Mouse (Mus musculus) gastrocnemius, postnatal 14 days (tissue): ENCODE measurements around the gene Dnmbp. TPM values are rescaled to one million over a fixed set of nuclear protein-coding genes. Genes with fewer than 3 reads are reported as not detected.

Source experiments
- DNase-seq: peaks from one replicate; pipeline ENCODE4 v3.0.0; 2021; ENCODE audit warnings: mixed read lengths
- intact Hi-C: fragments of 180-260 bp; cut with DNase I; formaldehyde crosslinking; loops from one replicate; pipeline ENCODE4 v1.15.1; 2025; ENCODE audit warnings: low total_unique reads
- total RNA-seq, 2 experiments: library from RNA; stranded (reverse); gene quantifications; 2 replicates each; pipeline ENCODE4 v1.2.3; 2021

Gene Dnmbp
- total RNA-seq, 2 experiments from 2014 or later: 8.4 to 11.8 TPM

DNA sequence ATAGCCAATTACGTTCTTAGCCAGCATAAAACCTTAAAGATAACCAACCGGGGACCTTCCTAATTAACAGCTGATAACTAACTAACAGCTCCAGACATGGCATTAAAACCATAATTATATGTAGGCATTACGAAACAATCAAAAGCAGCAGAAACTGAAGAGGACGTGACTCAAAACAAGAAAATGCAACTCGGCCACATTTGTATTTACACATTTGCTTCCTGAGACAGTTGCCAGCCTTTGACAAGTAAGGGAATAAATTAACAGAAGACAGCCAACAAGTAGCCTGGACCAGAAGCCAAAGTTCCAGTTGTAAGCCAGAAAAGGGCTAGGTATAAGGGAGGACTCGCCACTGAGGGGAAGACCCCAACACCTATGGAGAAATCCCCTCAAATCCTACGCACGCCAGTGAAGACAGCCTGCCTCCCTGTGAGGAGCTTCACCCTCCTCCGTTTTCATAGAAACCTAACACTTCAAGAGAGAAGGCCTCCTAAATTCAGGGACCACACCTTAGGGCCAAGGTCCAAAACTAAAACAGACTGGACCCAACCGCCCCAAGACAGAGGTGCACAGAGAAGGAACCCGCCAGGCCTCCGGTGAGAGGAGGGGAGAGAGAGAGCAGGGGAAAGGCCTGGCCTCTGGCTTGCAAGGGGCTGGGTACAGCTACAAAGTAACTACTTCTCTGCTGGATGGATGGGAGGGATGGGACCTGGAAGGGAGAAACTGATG, 53.5 kb downstream of the Dnmbp start:
- intact Hi-C loops: no loop called here
- no peak for DNase-seq

DNA sequence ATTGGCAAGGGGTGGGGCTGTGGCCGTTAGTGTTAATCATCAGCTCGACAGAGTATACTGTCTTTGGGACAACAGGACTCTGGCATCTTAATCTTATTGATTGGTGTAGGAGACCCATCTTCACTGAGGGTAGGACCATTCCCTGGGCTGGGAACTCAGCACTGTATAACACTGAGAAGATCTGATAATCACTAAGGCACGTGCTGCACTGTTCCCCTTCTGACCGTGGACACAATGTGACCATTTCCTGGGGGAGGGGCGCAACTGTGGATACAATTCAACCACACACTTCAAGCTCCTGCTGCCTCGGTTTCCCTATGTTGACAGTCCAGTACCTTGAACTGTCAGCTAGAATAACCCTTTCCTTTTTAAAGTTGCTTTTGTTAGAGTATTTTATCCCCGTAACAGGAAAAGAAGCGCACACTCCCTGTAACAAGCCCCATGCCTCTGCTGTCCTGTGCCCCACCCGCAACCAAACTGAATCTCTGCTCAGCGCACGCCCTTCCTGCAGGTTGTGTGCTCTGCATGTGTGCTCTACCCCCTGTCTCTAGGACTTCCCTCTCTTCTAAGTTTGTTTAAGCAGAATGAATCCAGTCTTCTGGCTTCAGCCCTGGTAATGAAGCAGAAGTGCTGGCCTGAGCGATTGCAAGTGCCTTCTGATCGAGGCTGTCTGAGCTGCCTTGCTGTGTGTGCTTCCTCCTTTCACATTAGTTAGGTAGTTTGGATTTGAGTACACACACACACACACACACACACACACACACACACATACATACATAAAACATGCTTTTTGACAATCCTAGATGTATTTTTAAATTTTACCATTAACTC, 55.1 kb downstream of the Dnmbp start:
- intact Hi-C loops: no loop called here
- no peak for DNase-seq

DNA sequence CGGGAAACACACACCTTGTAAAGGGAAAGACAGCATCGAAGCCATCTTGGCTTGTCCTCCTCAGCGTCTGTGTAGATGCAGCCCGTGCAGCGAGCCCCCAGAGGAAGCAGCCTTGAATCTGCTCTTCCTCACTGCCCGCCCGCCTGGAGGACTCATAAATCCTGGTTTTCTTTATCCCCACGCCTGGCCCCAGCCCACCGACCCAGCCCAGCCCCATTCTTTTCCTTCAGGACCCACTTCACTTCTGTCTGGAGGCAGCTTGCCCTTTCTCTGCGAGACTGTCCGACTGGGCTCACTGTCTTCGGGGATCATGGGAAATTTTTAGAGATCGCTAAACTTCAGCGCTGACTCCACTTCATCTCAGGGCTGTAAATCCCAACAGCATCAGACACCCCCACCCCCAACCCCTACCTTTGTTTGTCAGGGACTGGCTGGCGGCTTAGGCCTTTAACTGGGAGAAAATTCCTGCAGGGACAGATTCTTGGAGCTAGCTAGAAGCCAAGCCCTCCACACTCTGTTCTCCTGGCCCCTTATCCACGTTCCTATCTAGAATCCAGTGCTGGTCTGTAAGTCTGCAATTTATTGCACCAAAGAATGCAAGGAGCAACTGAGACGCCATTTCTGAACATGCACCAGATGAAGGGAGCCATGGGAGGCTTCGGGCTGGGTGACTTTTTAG, 57.0 kb downstream of the Dnmbp start:
- DNase-seq: no peak
- intact Hi-C loops: no loop called here

DNA sequence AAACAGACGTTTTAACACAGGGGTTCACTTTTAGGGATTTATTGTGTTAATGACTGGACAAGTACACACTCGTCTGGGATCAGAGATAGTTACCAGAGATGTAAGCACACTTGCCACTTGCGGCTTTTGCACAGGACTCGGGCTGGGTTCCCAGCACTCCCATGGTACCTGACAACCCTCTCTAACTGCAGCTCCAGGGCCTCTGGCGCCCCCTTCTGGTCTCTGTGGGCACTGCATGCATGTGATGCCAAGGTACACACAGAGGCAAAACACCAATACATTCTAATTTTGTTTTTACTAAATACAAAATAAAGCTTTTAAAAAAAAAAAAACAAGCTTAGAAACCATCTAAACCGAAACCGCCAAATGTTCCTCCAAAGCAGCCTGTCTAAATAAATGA, 58.4 kb downstream of the Dnmbp start:
- intact Hi-C loops: no loop called here
- DNase-seq: no peak

DNA sequence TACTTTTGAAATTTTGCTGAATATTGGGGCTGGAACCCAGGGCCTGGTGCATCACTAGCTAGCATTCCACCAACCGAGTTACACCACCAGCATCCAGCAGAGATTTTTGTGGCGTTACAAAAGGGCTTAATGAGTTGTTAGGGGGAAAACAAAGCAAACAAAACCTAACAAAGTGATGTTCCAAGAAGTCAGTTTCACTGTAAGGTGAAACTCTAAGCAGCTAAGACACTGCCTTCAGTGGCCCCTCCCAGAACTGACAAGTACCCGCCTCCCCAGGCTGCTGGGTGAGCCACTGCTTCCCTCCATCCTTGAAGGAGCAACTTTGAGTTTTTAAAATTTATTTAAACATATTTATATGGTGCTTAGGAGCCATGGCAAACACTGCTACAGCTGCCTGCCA, 59.6 kb downstream of the Dnmbp start:
- no peak for DNase-seq
- intact Hi-C loops: no loop called here

DNA sequence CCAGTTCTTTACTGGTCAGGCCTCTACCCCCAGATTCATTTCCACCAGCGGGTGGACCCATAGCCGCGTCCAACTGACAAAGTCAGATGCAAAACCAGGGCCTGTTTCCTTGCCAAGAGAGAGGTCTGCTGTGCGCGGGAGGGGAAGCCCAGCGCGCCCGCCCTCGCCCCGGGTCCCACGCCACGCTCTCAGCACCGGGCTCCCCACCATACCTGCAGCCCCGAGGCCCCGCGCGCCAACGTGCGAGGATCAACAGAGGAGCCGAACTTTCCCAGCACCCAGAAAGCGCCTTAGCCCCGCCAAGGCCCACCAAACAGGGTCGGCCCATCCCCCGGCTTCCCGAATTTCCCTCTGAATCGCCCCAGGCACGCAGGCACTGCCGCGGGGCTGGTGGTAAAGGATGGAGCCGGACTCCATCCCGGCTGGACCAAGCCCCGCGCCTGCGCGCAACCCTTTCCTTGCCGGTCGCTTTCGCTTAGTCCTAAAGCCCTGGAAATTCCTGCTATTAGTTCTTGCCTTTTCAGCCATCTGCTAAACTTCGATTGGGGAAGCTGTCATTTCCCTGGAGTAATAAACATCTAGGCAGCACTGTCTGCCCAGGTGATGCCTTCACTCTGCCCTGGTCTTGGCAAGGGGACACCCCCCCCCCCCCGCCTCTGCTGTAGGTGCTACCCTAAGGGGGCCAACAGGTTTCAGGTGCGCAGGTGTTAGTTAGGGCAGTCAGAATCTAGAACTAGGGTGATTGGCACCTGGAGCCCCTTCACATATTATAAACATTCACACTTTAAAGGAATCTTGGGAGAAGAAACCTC, 60.4 kb downstream of the Dnmbp start:
- peak; percentile 86 for DNase-seq
- intact Hi-C loops: no loop called here

DNA sequence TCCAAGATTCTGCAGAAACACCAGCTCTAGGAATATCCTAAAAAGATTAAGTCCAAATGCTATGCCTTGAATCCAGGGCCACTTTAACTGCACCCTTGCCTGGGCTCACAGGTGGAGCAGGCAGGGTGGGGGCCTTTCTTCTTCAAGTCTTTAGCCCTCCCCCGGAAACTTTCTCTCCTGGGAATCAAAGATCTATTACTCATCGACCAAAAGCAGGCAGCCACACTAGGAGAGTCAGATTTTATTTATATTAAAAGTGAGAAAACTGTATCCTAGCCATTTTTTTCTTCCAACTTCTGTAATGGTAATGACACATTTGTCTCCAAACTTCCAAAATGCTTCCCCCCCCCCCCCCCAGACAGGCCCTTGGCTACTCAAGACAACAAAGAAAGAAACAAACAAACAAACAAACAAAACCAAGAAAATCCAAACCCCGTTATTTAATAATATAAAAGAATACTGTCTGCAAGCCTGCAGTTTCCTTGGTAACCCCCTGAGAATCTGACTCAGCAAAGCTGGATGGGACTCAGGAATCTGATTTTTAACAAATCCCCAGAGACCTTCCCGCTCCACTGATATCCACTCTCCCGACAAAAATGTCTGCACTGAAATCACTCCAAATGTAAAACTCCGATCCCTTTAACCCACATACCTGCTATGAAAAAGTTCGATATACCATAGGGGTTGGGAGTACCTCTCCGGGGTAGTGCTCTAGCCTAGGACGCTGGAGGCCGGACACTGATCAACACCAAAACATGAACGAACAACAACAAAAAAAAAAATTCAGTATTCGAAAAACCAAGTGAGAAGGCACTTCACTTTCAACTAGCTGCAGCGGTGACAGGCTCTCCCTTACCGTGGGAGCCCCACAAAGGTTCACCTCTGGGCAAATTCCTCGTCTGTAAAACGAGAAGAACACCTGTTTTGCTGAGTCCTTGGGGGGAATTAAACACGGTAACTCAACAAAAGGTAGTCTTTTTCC, 61.6 kb downstream of the Dnmbp start:
- DNase-seq: no peak
- intact Hi-C loops: no loop called here

DNA sequence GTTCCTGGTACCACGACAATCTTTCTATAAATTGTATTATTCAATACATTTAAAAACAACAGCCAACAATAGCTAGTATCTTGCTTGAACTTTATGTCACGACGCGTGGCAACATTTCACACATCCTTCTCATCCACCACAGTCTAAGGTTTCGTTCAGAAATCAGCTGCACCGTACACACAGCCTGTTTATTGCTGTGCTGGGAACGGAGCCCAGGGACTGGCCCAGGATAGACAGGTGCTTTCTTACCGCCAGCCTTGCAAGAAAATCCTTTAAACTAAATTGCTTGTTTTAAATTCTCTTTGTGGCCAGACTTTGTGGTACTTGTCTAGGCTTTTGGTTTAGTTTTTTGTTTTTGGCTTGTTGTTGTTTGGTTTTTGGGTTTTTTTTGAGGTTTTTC, 62.6 kb downstream of the Dnmbp start:
- DNase-seq: no peak
- intact Hi-C loops: no loop called here

DNA sequence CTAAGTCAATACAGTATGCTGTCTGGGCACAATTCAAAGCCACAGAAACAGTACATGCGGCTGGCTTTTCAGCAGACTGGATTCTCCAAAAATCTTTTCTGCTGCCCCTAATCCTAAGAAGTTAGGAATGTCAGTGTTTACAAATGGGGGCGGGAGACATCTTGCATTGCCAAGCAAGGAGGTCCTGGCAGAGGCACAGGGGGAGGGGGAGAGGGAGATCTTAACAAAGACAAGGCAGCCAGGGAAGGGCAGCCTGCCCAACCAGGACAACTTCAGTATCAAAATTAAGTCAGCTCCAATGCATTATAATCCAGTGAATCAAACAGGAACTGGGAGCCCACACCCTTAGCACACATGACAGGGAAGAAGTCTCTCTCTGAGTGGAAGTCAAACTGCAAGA, 64.0 kb downstream of the Dnmbp start:
- intact Hi-C loops: no loop called here

DNA sequence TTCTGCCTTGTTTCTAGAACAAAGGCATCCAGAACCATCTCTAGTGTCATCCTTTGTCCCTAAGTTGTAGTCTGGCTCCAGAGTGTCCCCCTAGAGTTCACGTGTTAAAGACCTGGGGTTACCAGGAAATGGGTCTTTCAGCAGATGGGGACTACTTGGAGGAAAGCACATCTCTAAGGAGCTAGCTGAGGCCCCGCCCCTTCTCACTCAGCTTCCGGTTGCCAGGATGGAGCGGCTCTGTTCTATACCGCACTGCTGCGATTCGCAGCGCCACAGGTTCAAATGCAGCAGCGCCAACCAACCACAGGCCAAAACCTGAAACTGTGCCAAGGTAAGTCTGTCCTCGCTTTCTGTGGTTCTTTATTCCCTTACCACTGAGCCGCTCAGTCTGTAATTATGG, 65.6 kb downstream of the Dnmbp start:
- intact Hi-C loops: no loop called here
- DNase-seq: no peak

More for the DNA sequence above, 64.0 kb downstream of the Dnmbp start:
- peak; percentile 34 for DNase-seq

DNA sequence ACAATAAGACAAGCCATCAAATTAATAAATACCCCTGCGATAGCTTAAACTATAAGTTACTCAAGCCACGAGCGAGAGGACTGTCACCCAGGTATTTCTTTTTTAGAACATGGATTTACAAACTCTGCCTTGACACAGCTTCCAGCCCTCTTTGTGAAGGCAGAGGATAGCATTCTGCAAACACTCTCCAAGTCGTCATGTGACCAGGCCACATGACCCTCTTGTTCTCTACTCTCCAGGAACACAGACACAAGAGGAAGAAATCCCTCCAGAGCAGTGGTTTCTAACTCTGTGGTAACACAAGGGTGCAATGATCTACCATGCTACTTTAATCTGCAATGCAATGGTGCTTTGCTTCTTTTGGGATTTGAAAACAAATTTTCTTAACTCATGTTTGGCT, 69.6 kb downstream of the Dnmbp start:
- DNase-seq: no peak
- intact Hi-C loops: no loop called here

DNA sequence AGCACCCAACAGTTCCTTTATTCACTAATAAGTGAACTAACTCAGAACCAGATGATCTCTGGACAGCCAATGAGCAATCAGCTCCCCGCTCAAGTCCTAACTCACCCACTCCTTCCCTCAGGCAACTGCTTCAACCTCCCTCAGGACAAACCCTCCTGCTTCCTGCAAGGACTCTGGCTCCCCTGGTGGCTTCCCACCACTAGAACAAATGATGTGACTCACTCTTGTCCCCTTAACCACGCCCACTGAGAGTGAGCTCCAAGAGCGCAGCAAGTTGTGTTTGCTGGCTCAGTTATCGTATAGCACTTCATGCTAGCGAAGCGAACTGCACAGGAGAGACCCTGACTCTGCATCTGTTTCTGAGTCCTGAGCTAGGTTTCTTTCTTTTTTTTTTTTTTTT, 82.6 kb downstream of the Dnmbp start:
- DNase-seq: no peak
- intact Hi-C loops: no loop called here

DNA sequence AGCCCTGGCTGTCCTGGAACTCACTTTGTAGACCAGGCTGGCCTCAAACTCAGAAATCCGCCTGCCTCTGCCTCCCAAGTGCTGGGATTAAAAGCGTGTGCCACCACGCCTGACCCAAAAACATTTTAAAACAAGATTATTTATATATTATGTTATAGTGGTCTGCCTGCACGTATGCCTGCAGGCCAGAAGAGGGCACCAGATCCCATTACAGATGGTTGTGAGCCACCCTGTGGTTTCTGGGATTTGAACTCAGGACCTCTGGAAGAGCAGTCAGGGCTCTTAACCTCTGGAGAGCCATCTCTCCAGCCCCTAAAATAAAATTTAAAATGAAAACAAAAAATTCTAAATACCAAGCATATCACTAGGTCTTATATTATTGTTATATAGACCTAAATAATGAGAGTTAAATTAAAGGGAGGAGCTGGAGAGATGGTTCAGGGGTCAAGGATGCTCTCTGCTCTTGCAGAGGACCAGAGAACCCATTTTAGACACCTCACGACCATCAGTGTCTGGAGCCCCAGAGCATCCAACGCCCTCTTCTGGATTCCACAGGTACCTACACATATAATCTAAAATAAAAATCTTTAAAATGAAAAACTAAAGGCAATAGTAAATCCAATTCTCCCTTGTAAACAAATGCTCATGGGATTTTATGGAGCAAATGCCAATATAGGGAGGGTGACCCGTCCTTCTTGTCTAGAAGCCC, 87.0 kb downstream of the Dnmbp start:
- intact Hi-C loops: loop anchor here (5.0 kb wide), 1 partner anchor 94 kb away; no protein-coding TSS in a partner anchor
- DNase-seq: no peak

DNA sequence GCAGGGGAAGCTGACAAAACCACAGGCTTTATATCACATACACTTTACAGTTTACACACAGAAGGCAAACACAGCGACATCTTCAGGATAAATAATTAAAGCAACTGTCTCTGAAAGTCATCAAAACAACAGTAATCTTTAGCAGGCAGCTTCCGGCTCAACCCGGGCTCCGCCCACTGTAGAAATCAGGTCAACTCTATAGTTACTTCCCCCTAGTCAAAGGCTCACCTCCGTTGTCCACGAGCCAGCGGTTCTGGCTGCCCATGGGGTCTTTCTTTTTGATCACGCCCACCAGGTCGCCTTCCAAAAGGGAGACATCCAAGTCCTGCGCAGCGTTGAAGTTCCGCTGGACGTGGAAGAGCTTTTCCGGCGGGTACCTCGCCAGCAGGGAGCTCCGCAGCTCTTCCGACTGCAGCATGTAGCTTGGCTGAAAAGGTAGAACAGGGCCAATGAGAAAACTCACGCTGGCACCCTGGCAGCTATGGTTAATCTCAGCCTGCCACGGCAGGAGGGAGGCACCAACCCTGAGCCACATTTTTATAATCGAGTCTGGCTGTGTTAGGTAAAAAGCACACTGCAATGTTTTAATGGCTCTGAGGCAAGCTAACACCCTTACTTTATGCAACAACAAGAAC, 87.9 kb downstream of the Dnmbp start:
- no peak for DNase-seq
- intact Hi-C loops: loop anchor here (5.0 kb wide), 1 partner anchor 95 kb away; no protein-coding TSS in a partner anchor

DNA sequence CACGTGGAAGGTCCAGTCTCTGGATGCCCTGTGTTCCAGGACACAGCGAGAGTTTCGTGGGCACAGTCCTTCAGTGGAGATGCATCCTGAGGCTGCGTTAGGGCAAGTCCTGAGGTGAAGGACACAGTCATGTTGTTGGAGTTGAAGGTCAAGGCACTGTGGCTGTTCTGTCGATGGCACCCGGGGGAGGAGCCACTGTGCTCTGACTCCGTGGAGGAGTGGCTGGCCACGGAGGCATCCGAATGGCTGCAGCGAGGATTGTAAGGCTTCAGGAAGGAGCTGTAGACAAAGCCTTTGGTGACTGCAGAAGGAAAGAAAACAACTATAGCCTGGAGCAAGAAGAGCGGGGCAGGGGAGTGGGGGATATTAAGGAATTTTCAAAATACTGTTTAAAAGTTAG, 90.0 kb downstream of the Dnmbp start:
- intact Hi-C loops: loop anchor here (5.0 kb wide), 1 partner anchor 97 kb away; no protein-coding TSS in a partner anchor
- DNase-seq: no peak

DNA sequence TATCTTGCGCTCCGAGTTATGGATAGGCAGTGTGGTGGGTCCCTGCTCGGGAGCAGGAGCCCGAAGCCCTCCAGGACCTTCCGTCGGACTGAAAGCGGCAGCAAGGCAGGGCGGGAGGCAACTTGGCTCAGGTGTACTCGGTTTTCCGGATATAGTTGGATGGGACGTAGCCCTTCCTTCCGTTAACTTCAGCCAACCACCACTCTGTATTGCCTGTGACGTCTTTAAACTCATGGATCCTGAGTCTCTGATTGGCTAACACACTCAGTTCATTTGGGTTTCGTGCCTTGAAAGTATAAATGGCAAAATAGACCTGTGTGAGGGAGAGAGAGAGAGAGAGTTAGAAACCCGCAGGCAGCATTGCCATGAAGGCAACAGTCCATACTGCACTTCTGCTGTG, 92.0 kb downstream of the Dnmbp start:
- intact Hi-C loops: no loop called here
- no peak for DNase-seq

DNA sequence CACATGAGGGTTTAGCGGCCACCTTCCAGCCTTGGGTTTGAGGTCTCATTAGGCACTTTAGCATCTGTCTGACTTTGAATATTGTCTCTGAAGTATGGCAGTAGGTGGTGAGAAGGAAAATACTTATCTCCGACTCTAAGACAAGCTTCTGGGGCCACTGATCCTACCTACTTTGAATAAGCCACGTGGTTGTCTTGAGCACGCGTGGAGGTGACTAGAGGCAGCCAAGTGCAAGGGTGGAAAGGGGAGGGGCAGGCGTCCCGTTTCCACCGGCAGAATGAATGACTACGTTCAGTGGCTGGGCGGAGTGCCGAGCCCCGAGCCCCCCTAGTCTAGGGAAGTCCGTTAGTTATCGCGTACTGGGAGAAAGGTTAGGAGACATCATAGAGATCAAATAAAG, 92.9 kb downstream of the Dnmbp start:
- intact Hi-C loops: no loop called here
- no peak for DNase-seq
